ENCODE assay signal across 12 mouse cellular contexts in the genomic region with DNA sequence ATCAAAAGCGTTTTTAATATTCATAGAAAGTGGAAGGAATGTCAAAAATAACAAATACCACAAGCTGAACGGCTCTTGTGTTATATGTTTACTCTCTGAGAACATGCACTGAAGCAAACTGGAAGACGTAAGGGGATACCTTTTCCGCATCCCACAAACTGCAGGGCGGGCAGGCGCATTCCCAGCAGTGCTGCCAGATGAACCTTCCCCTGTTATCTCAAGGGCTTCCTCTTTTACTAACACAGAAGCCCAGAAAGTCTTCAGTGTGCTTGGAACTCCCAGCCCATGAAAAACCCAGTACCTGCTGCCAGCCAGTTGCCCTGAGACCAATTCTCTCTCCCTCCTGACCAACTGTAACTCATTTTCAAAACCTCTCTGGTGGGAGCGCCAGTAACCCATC. TPM values are rescaled to one million over a fixed set of nuclear protein-coding genes. Genes with fewer than 3 reads are reported as not detected.
DNase-seq lines count a peak whose midpoint lies in the region; ATAC-seq lines count a peak whose summit lies in the region.
"Had no signal": no experiment of that assay in that cellular context is flagged by ENCODE, and none has a peak within 500 bp of the region (broad histone marks: within the 10 kb centered on the region; RNA-seq: fewer than 3 reads in every experiment).

No protein-coding gene starts in this region.

- ATAC-seq in heart, embryonic 14.5 days (ENCODE audit: insufficient number of reproducible peaks, insufficient read depth, low FRiP score, low read depth), result no peak; the same call in 1 of the 2 replicates
- no peak for ATAC-seq in activated CD4-positive, CD25-positive, alpha-beta regulatory T cell, adult 4 months
- ATAC-seq: forebrain, embryonic 15.5 days had no signal

- H3K4me3 ChIP-seq in heart, embryonic 14.5 days (ENCODE audit: control insufficient read depth in 1 of 2, insufficient read depth in 1 of 2, low read depth in 1 of 2, low read length in 2 of 2), result no peak overlapping the region
- H3K4me3 ChIP-seq: forebrain, embryonic 15.5 days had no signal

- H3K9me3 ChIP-seq in heart, embryonic 14.5 days (ENCODE audit: control insufficient read depth, low read length), result no peaks in the 10 kb centered on the region
- H3K9me3 ChIP-seq: forebrain, embryonic 15.5 days had no signal

- peak overlapping the region; percentile 71 to 95 for H3K27ac ChIP-seq in heart, embryonic 14.5 days (replicated peaks in 1 of 2; ENCODE audit: control insufficient read depth in 1 of 2, insufficient read depth in 1 of 2, low read depth in 2 of 2, low read length in 2 of 2)

- peaks cover 12 to 30% of the 10 kb centered on the region in 2 experiments for H3K4me1 ChIP-seq in heart, embryonic 14.5 days (ENCODE audit: control insufficient read depth in 2 of 2, insufficient read depth in 2 of 2, low read length in 2 of 2)

- peak overlapping the region; percentile 49 for H3K4me2 ChIP-seq in heart, embryonic 14.5 days (ENCODE audit: low read length)
- H3K4me2 ChIP-seq: forebrain, embryonic 15.5 days; liver, embryonic 11.5 days had no signal

- no peaks in the 10 kb centered on the region for H3K27me3 ChIP-seq in heart, embryonic 14.5 days (ENCODE audit: control insufficient read depth, insufficient read depth, low read length)
- H3K27me3 ChIP-seq: forebrain, embryonic 15.5 days had no signal

- H3K36me3 ChIP-seq in heart, embryonic 14.5 days (ENCODE audit: control insufficient read depth, insufficient read depth, low read length), result no peaks in the 10 kb centered on the region
- H3K36me3 ChIP-seq: forebrain, embryonic 15.5 days had no signal

- peak overlapping the region; percentile 31 for H3K9ac ChIP-seq in heart, embryonic 14.5 days (ENCODE audit: low read length)
- H3K9ac ChIP-seq: forebrain, embryonic 15.5 days had no signal

- DNase-seq in kidney, postnatal 10 days, result peak; percentile 12
- no peak for DNase-seq in kidney, postnatal 25 days
- DNase-seq in heart, adult 11 months, result peak; percentile 95
- peak; percentile 15 for DNase-seq in lung, postnatal 36 days
- DNase-seq in liver, result no peak
- DNase-seq: cerebellum, adult 2 months; gastrocnemius, postnatal 25 days had no signal

- WGBS in heart, embryonic 14.5 days, result 14% methylated on average over 7 of the region's 7 CpGs

RNA-seq across cellular contexts. Expression of gene Gm9747, which starts 32.3 kb away (rescaled TPM):
- polyA plus RNA-seq in heart, embryonic 14.5 days (2014; fragmentation: Nextera tagmentation; extraction: Ambion mirVana), result 38.8 and 40.1 TPM in 2 replicates
- under 1 TPM in 1 of 2 experiments, not detected in 1; 0.16 TPM for polyA plus RNA-seq in activated CD4-positive, CD25-positive, alpha-beta regulatory T cell, adult 4 months (2017; shearing (Covaris generic))
- polyA plus RNA-seq: cerebellum, adult 2 months; large intestine, adult 2 months had no signal

Comparison
In these comparisons a context has a peak if more than half of its experiments do, and no peak if none do; other contexts are left out.
1. DNase-seq: peak in kidney, postnatal 10 days (single experiment), heart, adult 11 months (single experiment) and lung, postnatal 36 days (single experiment); none in kidney, postnatal 25 days (0 of 2) and liver (single experiment).
2. RNA of gene Gm9747, which starts 32.3 kb away (polyA plus RNA-seq): 38.8 to 40.1 TPM in heart, embryonic 14.5 days; 0.16 TPM in activated CD4-positive, CD25-positive, alpha-beta regulatory T cell, adult 4 months; every median in the first group is over 10 times any median in the second.